Mouse (Mus musculus): ENCODE results near the gene Mast4. TPM values are rescaled to one million over a fixed set of nuclear protein-coding genes. Genes with fewer than 3 reads are reported as not detected.

Mast4 gene
- polyA plus RNA-seq, 1 experiment from 2014 or later = 36.9 TPM

DNA sequence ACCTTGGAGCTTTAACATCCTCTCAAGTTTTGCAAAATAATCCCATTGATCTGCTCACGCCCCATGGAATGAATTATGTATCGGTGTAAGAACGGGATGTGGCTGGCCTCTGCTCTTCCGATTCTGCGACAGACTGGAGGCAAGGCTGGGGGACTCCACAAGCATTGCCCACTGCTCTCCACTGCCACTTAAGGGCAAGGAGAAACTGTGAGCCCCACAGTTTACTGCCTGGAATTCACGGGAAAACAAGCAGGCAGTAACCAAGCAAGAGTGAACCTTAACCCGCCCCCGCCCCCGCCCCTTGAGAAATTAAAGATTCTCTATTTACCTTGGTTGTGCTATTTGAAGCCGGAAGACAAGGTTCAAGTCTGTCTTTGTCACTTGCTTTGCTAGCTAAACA, 444.3 kb downstream of the Mast4 start:
- H3K36me3 ChIP-seq (ENCODE audit: control insufficient read depth, insufficient read depth) = no peaks in the 10 kb centered on the region
- no peak overlapping the region for H3K9ac ChIP-seq (ENCODE audit: low read length)
- H3K4me2 ChIP-seq (ENCODE audit: low read depth, low read length) = no peak overlapping the region
- H3K27ac ChIP-seq (ENCODE audit: low read length) = peak overlapping the region; percentile 20; the same call in 1 of the 2 replicates
- H3K4me3 ChIP-seq (ENCODE audit: low read length) = no peak overlapping the region
- peaks cover 24% of the 10 kb centered on the region for H3K4me1 ChIP-seq (ENCODE audit: control insufficient read depth, insufficient read depth, low read length)
- no peak for ATAC-seq (replicated peaks; ENCODE audit: extremely low read depth, insufficient read depth, low FRiP score)
- 81% methylated on average over 10 of the region's 10 CpGs for WGBS
- no peaks in the 10 kb centered on the region for H3K27me3 ChIP-seq (ENCODE audit: control insufficient read depth, insufficient read depth, low read length)
- H3K9me3 ChIP-seq (replicated peaks; ENCODE audit: control insufficient read depth, low read length) = no peaks in the 10 kb centered on the region

DNA sequence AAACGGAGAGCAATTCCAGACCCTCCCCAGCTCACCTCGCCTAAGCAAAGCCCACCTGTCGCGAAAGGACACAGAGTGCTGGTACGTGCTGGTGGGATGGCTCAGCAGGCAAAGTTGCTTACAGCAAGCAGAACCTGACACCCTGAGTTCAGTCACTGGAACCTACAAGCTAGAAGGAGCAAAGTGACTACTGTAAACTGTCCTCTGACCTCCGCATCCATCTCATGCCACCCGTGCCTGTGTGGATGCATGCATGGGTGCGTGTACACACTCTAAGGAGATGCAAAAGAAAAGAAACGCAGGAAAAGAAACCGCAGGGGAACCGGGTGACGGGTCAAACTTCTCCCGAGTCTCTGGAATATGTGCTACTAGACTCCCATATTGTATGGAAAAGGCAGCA, 444.8 kb downstream of the Mast4 start:
- Histone ChIP-seq H3K4me3 (ENCODE audit: low read length) (no peak overlapping the region), H3K36me3 (ENCODE audit: control insufficient read depth, insufficient read depth) (no peaks in the 10 kb centered on the region), H3K9ac (ENCODE audit: low read length) (no peak overlapping the region), H3K4me2 (ENCODE audit: low read depth, low read length) (no peak overlapping the region), H3K9me3 (replicated peaks; ENCODE audit: control insufficient read depth, low read length) (no peaks in the 10 kb centered on the region), H3K27me3 (ENCODE audit: control insufficient read depth, insufficient read depth, low read length) (no peaks in the 10 kb centered on the region), H3K27ac (ENCODE audit: low read length) (peak overlapping the region; percentile 4; the same call in 1 of the 2 replicates), H3K4me1 (ENCODE audit: control insufficient read depth, insufficient read depth, low read length) (peaks cover 21% of the 10 kb centered on the region)
- ATAC-seq (replicated peaks; ENCODE audit: extremely low read depth, insufficient read depth, low FRiP score) = no peak
- WGBS = 85% methylated on average over 13 of the region's 13 CpGs

DNA sequence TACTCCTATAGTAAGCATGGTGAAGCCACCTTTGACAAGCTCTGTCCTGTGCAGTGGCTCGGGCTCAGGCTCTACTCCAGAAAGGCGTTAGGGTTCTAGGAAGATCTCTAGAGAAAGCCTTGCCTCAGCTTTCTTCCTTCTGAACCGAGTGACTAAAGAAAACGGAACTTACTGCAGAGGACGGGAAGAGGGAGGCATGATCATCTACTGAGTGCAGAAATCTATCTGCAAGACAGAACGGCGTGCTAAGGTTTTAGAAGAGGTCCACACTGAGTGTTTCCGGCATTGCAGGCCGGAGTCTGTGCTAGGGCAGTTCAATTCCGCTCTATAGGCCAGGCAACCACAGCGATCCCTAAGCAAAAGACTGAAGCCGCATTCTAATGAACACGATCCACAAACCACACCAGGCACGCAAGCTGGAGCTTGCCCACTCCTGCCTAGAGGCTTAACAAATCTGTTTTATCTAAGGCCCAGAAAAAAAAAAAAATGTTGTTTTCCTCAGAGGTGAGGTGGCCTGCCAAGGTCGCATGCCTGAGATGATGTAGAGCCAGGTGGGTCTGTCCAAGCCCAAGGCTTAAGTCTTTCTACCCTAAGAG, 445.3 kb downstream of the Mast4 start:
- Histone ChIP-seq H3K4me3 (ENCODE audit: low read length) (no peak overlapping the region), H3K9ac (ENCODE audit: low read length) (no peak overlapping the region), H3K27ac (ENCODE audit: low read length) (peak overlapping the region; percentile 57), H3K27me3 (ENCODE audit: control insufficient read depth, insufficient read depth, low read length) (no peaks in the 10 kb centered on the region), H3K36me3 (ENCODE audit: control insufficient read depth, insufficient read depth) (no peaks in the 10 kb centered on the region), H3K9me3 (replicated peaks; ENCODE audit: control insufficient read depth, low read length) (no peaks in the 10 kb centered on the region), H3K4me2 (ENCODE audit: low read depth, low read length) (peak overlapping the region; percentile 17; the same call in 1 of the 2 replicates), H3K4me1 (ENCODE audit: control insufficient read depth, insufficient read depth, low read length) (peaks cover 15% of the 10 kb centered on the region)
- WGBS = 69% methylated on average over 15 of the region's 15 CpGs
- 0 out of 2 replicates have a peak, but pooled peaks have one; percentile 33 for ATAC-seq (replicated peaks; ENCODE audit: extremely low read depth, insufficient read depth, low FRiP score)

DNA sequence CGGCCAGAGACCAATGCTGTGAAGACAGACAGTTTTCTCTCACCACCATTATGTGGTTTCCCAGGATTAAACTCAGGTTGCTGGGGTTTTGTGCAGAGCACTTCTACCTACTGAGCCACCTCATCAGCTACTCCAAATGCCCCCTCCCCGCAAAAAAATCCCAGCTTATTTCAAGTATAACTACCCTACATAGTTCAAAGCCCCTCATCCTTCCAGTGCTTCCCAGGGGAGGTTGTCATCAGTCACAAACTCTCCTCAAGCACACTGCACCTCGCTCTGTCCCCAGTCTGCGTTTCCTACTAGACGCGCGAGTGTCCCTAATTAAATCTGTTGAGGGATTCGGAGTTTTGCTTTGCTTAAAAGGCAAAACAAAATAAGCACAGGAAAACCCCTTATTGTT, 446.1 kb downstream of the Mast4 start:
- Histone ChIP-seq H3K4me1 (ENCODE audit: control insufficient read depth, insufficient read depth, low read length) (peaks cover 10% of the 10 kb centered on the region), H3K9me3 (replicated peaks; ENCODE audit: control insufficient read depth, low read length) (no peaks in the 10 kb centered on the region), H3K4me2 (ENCODE audit: low read depth, low read length) (no peak overlapping the region), H3K9ac (ENCODE audit: low read length) (no peak overlapping the region), H3K27ac (ENCODE audit: low read length) (peak overlapping the region; percentile 57; the same call in 1 of the 2 replicates), H3K36me3 (ENCODE audit: control insufficient read depth, insufficient read depth) (no peaks in the 10 kb centered on the region), H3K27me3 (ENCODE audit: control insufficient read depth, insufficient read depth, low read length) (no peaks in the 10 kb centered on the region), H3K4me3 (ENCODE audit: low read length) (no peak overlapping the region)
- ATAC-seq (replicated peaks; ENCODE audit: extremely low read depth, insufficient read depth, low FRiP score) = no peak
- 85% methylated on average over 8 of the region's 8 CpGs for WGBS

DNA sequence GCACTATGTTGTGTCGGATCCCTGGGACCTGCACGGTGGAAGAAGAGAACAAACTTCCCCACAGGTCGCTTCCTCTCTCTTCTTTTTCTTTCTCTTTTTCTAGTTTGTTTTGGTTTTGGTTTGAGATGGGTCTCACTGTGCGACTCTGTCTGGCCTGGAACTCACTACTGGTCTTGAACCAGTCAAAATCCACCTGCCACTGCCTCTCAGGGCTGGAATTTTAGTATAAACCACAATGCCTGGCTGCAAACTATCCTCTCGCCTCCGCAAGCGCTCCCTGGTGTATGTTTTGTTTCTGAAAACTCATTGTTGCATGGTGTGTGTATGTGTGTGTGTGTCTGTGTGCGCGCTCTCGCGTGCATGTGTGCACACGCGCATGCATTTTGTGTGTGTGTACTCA, 446.8 kb downstream of the Mast4 start:
- H3K4me2 ChIP-seq (ENCODE audit: low read depth, low read length) = no peak overlapping the region
- WGBS = 93% methylated on average over 13 of the region's 13 CpGs
- no peak for ATAC-seq (replicated peaks; ENCODE audit: extremely low read depth, insufficient read depth, low FRiP score)
- no peak overlapping the region for H3K27ac ChIP-seq (ENCODE audit: low read length)
- H3K27me3 ChIP-seq (ENCODE audit: control insufficient read depth, insufficient read depth, low read length) = no peaks in the 10 kb centered on the region
- no peak overlapping the region for H3K9ac ChIP-seq (ENCODE audit: low read length)
- no peaks in the 10 kb centered on the region for H3K9me3 ChIP-seq (replicated peaks; ENCODE audit: control insufficient read depth, low read length)
- H3K4me3 ChIP-seq (ENCODE audit: low read length) = no peak overlapping the region
- H3K4me1 ChIP-seq (ENCODE audit: control insufficient read depth, insufficient read depth, low read length) = peaks cover 5% of the 10 kb centered on the region; the same call in 1 of the 2 replicates
- H3K36me3 ChIP-seq (ENCODE audit: control insufficient read depth, insufficient read depth) = no peaks in the 10 kb centered on the region

DNA sequence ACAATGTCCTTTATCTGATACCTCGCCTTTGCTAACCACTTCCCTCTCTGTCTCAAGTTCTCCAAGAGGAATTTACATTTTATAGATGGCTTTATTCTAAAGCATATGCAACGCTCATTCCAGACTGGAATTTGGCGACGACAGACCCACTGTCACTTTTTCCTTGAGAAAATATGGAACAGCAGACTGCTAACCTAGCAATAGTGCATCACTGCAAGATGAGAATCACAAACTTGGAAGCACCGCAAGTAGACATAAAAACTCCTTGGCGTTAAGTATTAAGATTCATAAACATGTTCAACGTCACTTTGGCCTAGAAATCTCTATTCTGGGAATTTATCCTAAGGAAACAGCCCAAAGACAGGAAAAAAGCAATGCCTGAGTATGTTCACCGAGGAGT, 447.5 kb downstream of the Mast4 start:
- H3K4me3 ChIP-seq (ENCODE audit: low read length) = no peak overlapping the region
- H3K4me2 ChIP-seq (ENCODE audit: low read depth, low read length) = no peak overlapping the region
- H3K27me3 ChIP-seq (ENCODE audit: control insufficient read depth, insufficient read depth, low read length) = no peaks in the 10 kb centered on the region

DNA sequence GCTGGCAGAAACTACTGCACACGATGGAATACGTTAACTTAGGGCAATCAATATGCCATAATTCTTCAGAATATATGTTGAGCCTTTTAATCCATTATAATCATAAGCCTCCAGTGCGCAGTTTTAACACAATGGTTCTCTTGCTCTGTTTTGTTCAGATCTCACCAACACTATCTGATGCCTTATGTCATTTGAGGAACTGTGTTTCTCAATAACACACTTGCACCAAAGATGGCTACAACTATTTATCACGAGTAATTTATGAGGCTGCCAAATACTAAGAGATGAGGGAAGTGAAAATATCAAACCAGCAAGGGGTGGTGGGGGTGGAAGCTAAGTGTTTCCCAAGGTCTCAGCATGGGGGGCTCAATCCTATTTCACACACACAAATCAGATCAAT, 448.1 kb downstream of the Mast4 start:
- Histone ChIP-seq H3K9me3 (replicated peaks; ENCODE audit: control insufficient read depth, low read length) (no peaks in the 10 kb centered on the region), H3K4me3 (ENCODE audit: low read length) (no peak overlapping the region), H3K27me3 (ENCODE audit: control insufficient read depth, insufficient read depth, low read length) (no peaks in the 10 kb centered on the region), H3K4me2 (ENCODE audit: low read depth, low read length) (no peak overlapping the region), H3K27ac (ENCODE audit: low read length) (no peak overlapping the region), H3K4me1 (ENCODE audit: control insufficient read depth, insufficient read depth, low read length) (peaks cover 5% of the 10 kb centered on the region; the same call in 1 of the 2 replicates), H3K36me3 (ENCODE audit: control insufficient read depth, insufficient read depth) (no peaks in the 10 kb centered on the region), H3K9ac (ENCODE audit: low read length) (no peak overlapping the region)
- WGBS = 73% methylated on average over 4 of the region's 4 CpGs
- no peak for ATAC-seq (replicated peaks; ENCODE audit: extremely low read depth, insufficient read depth, low FRiP score)

More for the DNA sequence above, 447.5 kb downstream of the Mast4 start:
- H3K27ac ChIP-seq (ENCODE audit: low read length) = no peak overlapping the region
- no peak overlapping the region for H3K9ac ChIP-seq (ENCODE audit: low read length)
- H3K9me3 ChIP-seq (replicated peaks; ENCODE audit: control insufficient read depth, low read length) = no peaks in the 10 kb centered on the region
- H3K36me3 ChIP-seq (ENCODE audit: control insufficient read depth, insufficient read depth) = no peaks in the 10 kb centered on the region
- no peak for ATAC-seq (replicated peaks; ENCODE audit: extremely low read depth, insufficient read depth, low FRiP score)
- H3K4me1 ChIP-seq (ENCODE audit: control insufficient read depth, insufficient read depth, low read length) = peaks cover 5% of the 10 kb centered on the region; the same call in 1 of the 2 replicates
- 76% methylated on average over 8 of the region's 8 CpGs for WGBS

DNA sequence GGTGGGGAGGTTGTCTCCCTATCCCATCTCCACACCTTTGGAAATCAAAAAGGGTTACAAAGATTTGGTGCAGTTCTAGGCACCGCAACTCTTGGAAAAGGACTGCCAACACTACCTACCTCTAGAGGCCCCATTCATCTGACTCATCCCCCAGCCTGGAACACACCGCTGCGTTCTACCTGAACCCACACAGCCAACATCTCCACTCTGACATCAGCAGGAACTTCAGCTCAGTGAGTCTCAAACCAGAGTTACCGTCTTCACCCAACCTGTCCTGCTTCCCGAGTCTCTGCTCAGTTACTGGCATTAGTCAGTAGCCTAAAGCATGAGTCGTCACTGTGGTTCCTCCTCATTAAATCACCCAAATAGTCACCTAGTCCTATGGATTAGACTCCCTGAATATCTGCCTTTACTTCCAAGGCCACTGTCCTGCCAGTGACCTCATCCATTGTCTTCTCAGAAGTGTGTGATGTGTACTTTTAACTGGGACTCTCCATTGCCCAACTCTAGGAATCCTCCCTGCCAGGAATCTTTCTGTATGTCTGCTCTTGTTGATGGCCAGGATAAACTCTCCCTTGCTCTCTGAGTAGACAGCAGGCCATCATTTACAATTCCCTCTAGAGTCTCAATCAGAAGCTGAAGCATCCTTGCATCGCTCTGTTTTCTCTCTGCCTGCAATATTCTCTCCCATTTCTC, 453.8 kb downstream of the Mast4 start:
- Histone ChIP-seq H3K27ac (ENCODE audit: low read length) (no peak overlapping the region), H3K27me3 (ENCODE audit: control insufficient read depth, insufficient read depth, low read length) (no peaks in the 10 kb centered on the region), H3K4me1 (ENCODE audit: control insufficient read depth, insufficient read depth, low read length) (peaks cover 23% of the 10 kb centered on the region), H3K9ac (ENCODE audit: low read length) (no peak overlapping the region), H3K4me2 (ENCODE audit: low read depth, low read length) (no peak overlapping the region), H3K36me3 (ENCODE audit: control insufficient read depth, insufficient read depth) (no peaks in the 10 kb centered on the region), H3K9me3 (replicated peaks; ENCODE audit: control insufficient read depth, low read length) (no peaks in the 10 kb centered on the region), H3K4me3 (ENCODE audit: low read length) (no peak overlapping the region)
- 93% methylated on average over 7 of the region's 7 CpGs for WGBS
- ATAC-seq (replicated peaks; ENCODE audit: extremely low read depth, insufficient read depth, low FRiP score) = no peak

DNA sequence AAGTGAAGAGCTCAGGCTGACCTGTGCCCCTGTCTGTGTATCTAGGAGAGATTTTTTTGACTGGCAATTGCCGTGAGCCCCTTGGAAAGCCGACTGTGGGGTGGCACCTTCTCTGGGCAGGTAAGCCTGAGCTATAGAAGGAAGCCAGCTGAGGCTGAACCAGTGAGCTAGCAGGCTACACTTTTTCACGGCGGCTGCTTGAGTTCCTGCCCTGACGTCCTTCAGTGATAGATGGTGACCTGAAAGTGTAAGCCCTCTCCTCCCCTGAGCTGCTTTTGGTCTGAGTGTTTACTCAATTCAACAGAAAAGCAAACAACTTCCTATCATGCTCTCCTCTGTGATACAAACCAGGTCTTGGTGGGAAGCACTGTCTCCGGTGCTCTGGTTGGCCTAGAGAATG, 455.7 kb downstream of the Mast4 start:
- Histone ChIP-seq H3K4me1 (ENCODE audit: control insufficient read depth, insufficient read depth, low read length) (peaks cover 40% of the 10 kb centered on the region), H3K4me2 (ENCODE audit: low read depth, low read length) (no peak overlapping the region), H3K27me3 (ENCODE audit: control insufficient read depth, insufficient read depth, low read length) (no peaks in the 10 kb centered on the region), H3K36me3 (ENCODE audit: control insufficient read depth, insufficient read depth) (no peaks in the 10 kb centered on the region), H3K9ac (ENCODE audit: low read length) (no peak overlapping the region), H3K4me3 (ENCODE audit: low read length) (no peak overlapping the region), H3K9me3 (replicated peaks; ENCODE audit: control insufficient read depth, low read length) (no peaks in the 10 kb centered on the region), H3K27ac (ENCODE audit: low read length) (peak overlapping the region; percentile 45)
- ATAC-seq (replicated peaks; ENCODE audit: extremely low read depth, insufficient read depth, low FRiP score) = no peak
- WGBS = 23% methylated on average over 6 of the region's 6 CpGs

Measured in heart, embryonic 16.5 days (tissue).